Mouse (Mus musculus) lung, postnatal 4 days (tissue): ENCODE results near the gene Heyl.

Experiments
- DNase-seq, 2 experiments: peaks; one replicate each; pipeline ENCODE4 v3.0.0; 2021

Gene Heyl

DNA sequence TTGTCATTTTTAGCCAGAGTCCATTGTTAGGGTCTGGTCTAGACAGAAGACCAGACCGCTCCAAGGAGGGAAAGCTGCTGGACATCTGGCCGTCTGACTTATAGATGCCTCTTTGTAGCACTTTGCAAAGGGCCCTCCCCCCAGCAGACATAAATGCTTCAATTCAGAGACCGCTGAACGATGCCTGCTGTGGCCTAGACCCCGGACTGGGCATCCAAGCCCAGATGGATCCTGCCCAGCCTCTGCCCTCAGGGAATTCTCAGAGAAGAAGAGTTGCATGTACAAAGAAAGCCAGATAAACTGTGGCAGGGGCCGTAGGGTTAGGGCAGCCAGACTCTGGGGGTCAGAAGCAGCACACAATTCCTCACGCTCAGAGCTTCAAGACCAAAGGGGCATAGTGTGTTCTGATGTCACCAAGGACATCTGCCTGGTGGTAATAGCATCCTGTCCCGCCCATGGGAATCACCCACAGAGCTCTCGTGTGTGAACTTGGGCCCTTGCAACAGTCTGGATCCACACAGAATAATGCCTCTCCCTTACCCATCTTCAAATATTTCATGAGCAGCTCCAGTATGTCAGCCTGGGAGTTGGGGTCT lies 2.6 kb downstream of the Heyl start:
- DNase-seq: no peak

- DNase-seq: no peak
Measured at GRCm38 (mm10) chr4:123236431-123237031, 3.2 kb downstream of the Heyl start.

GRCm38 (mm10) chr4:123237386-123238266 lies 4.3 kb downstream of the Heyl start:
- DNase-seq: no peak

- peak; percentile 60 to 83 for DNase-seq
Measured at GRCm38 (mm10) chr4:123239361-123240203, 6.2 kb downstream of the Heyl start.

DNA sequence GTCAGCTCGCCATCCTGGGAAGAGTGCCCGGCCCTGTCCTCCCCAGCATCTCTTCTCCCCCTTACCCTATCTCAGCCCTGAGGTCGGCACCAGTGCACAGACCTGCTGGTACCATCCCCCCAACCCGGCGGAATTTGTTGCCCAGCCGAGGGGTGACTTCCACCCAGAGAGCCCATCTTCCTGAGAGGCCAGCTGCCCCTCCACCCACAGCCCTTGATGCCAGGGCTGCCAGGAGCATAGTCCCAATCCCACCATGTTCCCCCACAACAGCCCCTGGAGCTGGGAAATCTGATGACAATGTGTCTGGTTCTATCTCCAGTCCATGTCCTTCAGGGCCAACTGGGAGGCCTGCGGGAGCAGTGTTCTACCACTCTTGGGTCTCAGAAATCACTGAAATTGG lies 12.9 kb downstream of the Heyl start:
- no peak for DNase-seq

DNA sequence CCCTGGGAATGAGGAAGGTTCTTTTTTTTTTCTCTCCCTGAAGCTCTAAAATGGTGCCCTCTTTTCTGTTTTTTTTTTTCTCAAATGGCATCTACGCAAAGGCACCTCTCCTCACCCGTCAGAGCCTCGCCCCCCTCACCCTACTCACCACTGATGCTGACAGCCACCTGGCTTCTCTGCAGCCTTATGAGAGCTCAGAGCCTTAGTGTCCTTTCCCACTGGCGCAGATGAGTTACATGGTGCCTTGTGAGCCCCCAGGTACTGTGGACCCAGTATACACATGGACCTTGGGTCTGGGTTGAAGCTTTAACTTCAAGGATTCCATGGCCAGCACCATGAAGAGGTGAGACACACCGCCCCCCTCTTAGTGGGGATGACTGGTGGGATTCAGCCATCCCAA lies 13.3 kb downstream of the Heyl start:
- no peak for DNase-seq

- peak; percentile 54 to 87 for DNase-seq
Measured at GRCm38 (mm10) chr4:123247147-123247880, 14.0 kb downstream of the Heyl start.

GRCm38 (mm10) chr4:123248971-123249567 lies 15.7 kb downstream of the Heyl start:
- DNase-seq: peak; percentile 45 to 83

DNA sequence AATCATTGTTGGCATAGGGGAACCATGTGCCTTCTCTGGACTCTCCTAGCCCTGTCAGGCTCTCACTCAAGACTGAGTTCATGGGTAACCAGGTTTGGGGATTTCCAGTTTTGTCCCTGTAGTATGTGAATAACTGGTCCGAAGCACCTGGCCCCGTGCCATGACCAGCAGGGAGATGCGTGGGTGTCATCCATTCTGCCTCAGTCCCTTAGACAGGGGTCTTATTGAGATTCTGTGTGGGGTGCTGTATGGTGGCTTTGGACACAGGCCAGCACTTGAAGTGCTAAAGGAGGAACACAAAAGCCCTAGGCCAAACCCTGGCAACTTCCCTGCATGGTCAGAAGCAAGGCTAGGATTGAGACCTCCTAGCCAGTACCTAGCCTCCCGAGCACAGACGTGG lies 18.9 kb downstream of the Heyl start:
- no peak for DNase-seq

- DNase-seq: no peak
Measured at GRCm38 (mm10) chr4:123254617-123255016, 21.3 kb downstream of the Heyl start.

DNA sequence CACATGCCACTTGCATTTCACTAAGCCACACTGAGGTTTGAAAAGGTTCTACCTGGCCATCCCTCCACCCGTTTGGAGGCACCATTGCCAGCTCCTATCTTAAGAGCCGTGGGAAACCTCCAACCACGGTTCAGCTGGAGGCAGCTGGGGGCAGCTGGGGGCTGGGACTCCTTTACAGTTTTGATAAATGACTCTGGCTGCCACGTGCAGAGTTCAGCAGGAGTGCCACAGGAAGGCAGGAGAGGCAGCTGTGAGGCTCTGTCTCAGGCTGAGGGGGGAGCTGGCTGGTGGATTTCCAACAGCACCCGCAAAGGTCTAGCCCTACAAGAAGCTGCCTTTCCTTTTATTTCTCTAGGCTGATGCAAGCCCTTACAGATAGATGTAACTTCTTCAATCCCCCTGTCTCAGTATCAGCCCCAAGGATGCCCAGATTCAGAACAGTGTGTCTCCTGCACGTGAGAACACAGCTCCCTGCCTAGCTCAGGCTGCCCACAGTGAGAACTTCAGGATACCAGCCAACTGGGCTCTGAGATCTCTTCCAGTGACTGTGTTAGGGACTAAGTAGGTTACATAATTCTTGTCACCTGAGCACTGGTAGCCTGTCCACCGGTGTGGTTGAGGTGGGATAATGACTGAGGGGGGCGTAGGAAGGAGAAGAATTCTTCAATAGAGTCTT lies 26.9 kb downstream of the Heyl start:
- no peak for DNase-seq

GRCm38 (mm10) chr4:123261721-123262401 lies 28.5 kb downstream of the Heyl start, which contains the start of gene Pabpc4:
Gene Pabpc4, plus strand, starts transcription at chr4:123262351.
- no peak for DNase-seq

DNA sequence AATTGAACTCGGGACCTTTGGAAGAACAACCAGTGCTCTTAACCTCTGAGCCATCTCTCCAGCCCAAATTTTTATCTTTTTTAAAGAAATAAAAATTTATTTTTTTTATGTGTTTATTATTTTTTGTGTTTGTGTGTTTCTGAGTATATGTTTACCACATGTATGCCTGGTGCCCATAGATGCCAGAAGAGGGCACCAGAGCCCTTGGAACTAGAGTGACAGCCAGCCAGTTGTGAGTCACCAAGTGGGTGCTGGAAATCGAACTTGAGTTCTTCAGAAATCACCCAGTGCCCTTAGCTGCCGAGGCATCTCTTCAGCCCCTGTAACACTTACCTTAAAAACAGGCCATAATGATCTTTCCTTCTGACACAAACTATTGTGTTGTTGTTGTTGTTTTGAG lies 37.7 kb downstream of the Heyl start:
- DNase-seq: no peak

- no peak for DNase-seq
Measured at GRCm38 (mm10) chr4:123280117-123280516, 46.8 kb downstream of the Heyl start.

DNA sequence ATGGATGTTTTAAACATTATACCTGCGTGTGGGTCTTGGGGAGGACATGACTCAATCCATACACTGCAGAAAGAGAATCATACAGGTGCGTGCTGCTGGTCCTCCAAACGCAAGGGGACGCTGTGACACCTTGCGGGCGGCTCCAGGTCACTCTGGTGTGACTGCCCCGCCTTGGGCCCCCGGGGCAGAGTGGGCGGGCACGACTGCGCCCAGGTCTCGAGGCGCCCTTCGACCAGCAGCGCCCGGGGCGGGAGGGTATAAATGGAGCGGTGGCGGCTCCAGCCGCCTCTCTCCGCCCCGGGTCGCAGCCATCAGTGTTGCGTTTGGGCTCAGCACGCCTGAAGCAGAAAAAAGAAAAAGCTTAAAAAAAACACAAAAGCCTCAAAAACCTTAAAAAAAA lies 49.1 kb downstream of the Heyl start:
- peak; percentile 93 to 95 for DNase-seq

- peak; percentile 53 to 67 for DNase-seq
Measured at GRCm38 (mm10) chr4:123282915-123283674, 49.7 kb downstream of the Heyl start.

GRCm38 (mm10) chr4:123283675-123284064 lies 50.3 kb downstream of the Heyl start:
- DNase-seq: peak; percentile 23 to 33

- DNase-seq: peak in 1 of 2 experiments; percentile 14
Measured at GRCm38 (mm10) chr4:123284731-123285624, 51.6 kb downstream of the Heyl start.

DNA sequence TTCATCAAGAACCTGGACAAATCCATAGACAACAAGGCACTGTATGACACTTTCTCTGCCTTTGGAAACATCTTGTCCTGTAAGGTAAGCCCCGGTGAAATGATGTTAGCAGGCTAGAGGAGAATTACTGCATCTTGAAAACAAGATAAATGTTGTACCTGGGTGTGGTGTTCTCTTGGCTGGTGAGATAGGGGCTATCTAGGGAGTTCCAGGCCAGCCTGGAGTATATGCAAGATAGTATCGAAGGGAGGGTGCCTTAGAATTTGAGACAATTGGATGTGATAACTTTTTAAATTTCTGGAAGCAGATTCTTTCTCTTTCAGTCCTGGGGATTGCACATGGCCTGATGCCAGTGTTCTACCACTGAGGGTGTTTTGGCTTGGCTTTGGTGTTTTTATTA lies 53.4 kb downstream of the Heyl start:
- DNase-seq: no peak
